Mouse (Mus musculus) kidney, postnatal 0 days (tissue): Measurements from ENCODE around the gene Gm49394. TPM values are rescaled to one million over a fixed set of nuclear protein-coding genes. Genes with fewer than 3 reads are reported as not detected.
A peak's percentile ranks its signal among the peaks of the same experiment; 100 is the strongest.

Experiments used
- ATAC-seq: fragments of 200-750 bp; cut with Nextera tagmentation; replicated peaks from 2 replicates; pipeline ENCODE4 v1.8.0; 2017; ENCODE audit warnings: low read depth, moderate number of reproducible peaks, moderate TSS enrichment, moderate library complexity; ENCODE audit not compliant: low FRiP score
- DNase-seq: peaks from one replicate; pipeline ENCODE4 v3.0.0-alpha.2; 2016; ENCODE audit warnings: low spot score
- H3K27ac ChIP-seq: fragments of 300-500 bp; sonication (generic); 2 replicates; pipeline ENCODE4 v1.5.1; 2014; ENCODE audit warnings: mild to moderate bottlenecking
- H3K27me3 ChIP-seq: fragments of 300-500 bp; sonication (generic); 2 replicates; pipeline ENCODE4 v1.6.1; 2014; ENCODE audit warnings: low read length, mixed read lengths; ENCODE audit not compliant: insufficient read depth
- H3K36me3 ChIP-seq: fragments of 300-500 bp; sonication (generic); 2 replicates; pipeline ENCODE4 v1.6.1; 2014; ENCODE audit warnings: low read length, mixed read lengths; ENCODE audit not compliant: insufficient read depth
- H3K4me1 ChIP-seq: fragments of 300-500 bp; sonication (generic); replicated peaks from 2 replicates; pipeline ENCODE4 v1.6.1; 2014; ENCODE audit warnings: antibody characterized with exemption, low read length, mixed read lengths; ENCODE audit not compliant: insufficient read depth
- H3K4me2 ChIP-seq: fragments of 300-500 bp; sonication (generic); 2 replicates; pipeline ENCODE4 v1.6.1; 2014; ENCODE audit warnings: mild to moderate bottlenecking, low read length, moderate library complexity, mixed read lengths
- H3K4me3 ChIP-seq: fragments of 300-500 bp; sonication (generic); replicated peaks from 2 replicates; pipeline ENCODE4 v1.5.1; 2014; ENCODE audit warnings: low read depth, low read length
- H3K9ac ChIP-seq: fragments of 300-500 bp; sonication (generic); 2 replicates; pipeline ENCODE4 v1.6.1; 2014; ENCODE audit warnings: low read depth, low read length
- H3K9me3 ChIP-seq: fragments of 300-500 bp; sonication (generic); replicated peaks from 2 replicates; pipeline ENCODE4 v1.6.1; 2016; ENCODE audit warnings: low read length, inconsistent platforms, mixed read lengths
- CTCF ChIP-seq: IDR thresholded peaks from 2 replicates; pipeline ENCODE4 v1.5.1; 2016; ENCODE audit warnings: antibody characterized with exemption, low read depth, mild to moderate bottlenecking, moderate library complexity
- WGBS: fragments of 180-500 bp; shearing (Covaris S2); extraction: QIAGEN DNeasy Blood & Tissue Kit; methylation state at CpG from one replicate; pipeline ENCODE4 v1.1.7; 2014; 5-methylcytosine and 5-hydroxymethylcytosine counted together
- polyA plus RNA-seq: library from polyadenylated mRNA; unstranded; fragments of >200 nt; fragmentation: Nextera tagmentation; extraction: Ambion mirVana; gene quantifications from 2 replicates; pipeline ENCODE4 v1.2.1, GENCODE M21; 2015

Gene Gm49394
- polyA plus RNA-seq, 1 experiment from 2014 or later, result not detected

- ATAC-seq, result 0 out of 2 replicates have a peak, but pooled peaks have one; percentile 9
- H3K36me3 ChIP-seq, result no peaks in the 10 kb centered on the region
- H3K4me1 ChIP-seq, result peaks cover 10% of the 10 kb centered on the region; the same call in 1 of the 2 replicates
- peak; percentile 73 for DNase-seq
- 10% methylated on average over 9 of the region's 9 CpGs for WGBS
- H3K4me2 ChIP-seq, result peak overlapping the region; percentile 69
- H3K9ac ChIP-seq, result 0 out of 2 replicates have a peak overlapping the region, but pooled peaks have one; percentile 10
- peak overlapping the region; percentile 51 for H3K4me3 ChIP-seq
- H3K27ac ChIP-seq, result no peak overlapping the region
- TF ChIP-seq CTCF, result no peak
- H3K9me3 ChIP-seq, result no peaks in the 10 kb centered on the region
- H3K27me3 ChIP-seq, result peaks cover 53% of the 10 kb centered on the region
These were observed 12.4 kb downstream of the Gm49394 start for GRCm38 (mm10) chr7:142657341-142657791.

- Histone ChIP-seq H3K9ac (no peak overlapping the region), H3K27me3 (peaks cover 47% of the 10 kb centered on the region), H3K4me1 (peaks cover 10% of the 10 kb centered on the region; the same call in 1 of the 2 replicates), H3K36me3 (no peaks in the 10 kb centered on the region), H3K9me3 (no peaks in the 10 kb centered on the region), H3K4me2 (peak overlapping the region; percentile 49), H3K4me3 (0 out of 2 replicates have a peak overlapping the region, but pooled peaks have one; percentile 28), H3K27ac (no peak overlapping the region)
- TF ChIP-seq CTCF, result no peak
- ATAC-seq (peak; percentile 37), DNase-seq (peak; percentile 62)
- WGBS, result 33% methylated on average over 4 of the region's 4 CpGs
These were observed 13.7 kb downstream of the Gm49394 start for GRCm38 (mm10) chr7:142656055-142656454.

DNA sequence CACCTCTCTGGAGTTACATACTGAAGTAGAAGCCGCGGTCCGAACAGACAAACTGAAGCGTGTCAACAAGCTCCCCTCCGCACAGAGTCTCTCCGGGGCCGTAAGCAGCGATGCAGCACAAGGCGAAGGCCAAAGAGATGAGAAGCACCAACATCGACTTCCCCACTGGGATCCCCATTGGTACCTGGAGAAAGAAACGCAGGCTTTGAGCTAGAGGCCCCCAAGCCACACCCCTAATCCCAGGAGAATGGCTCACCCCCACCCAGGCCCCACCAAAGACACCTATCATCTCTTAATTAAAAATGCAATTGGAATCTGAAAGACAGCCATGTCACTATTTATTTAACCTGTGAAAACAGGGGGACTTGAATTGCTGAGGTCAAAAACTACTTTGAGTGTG lies 14.1 kb downstream of the Gm49394 start:
- H3K4me1 ChIP-seq, result peaks cover 6% of the 10 kb centered on the region; the same call in 1 of the 2 replicates
- no peak overlapping the region for H3K27ac ChIP-seq
- peak overlapping the region; percentile 38 for H3K4me2 ChIP-seq
- H3K9ac ChIP-seq, result no peak overlapping the region
- 10% methylated on average over 11 of the region's 11 CpGs for WGBS
- no peaks in the 10 kb centered on the region for H3K9me3 ChIP-seq
- DNase-seq (no peak), ATAC-seq (no peak)
- no peak for TF ChIP-seq CTCF
- H3K4me3 ChIP-seq, result no peak overlapping the region
- H3K36me3 ChIP-seq, result no peaks in the 10 kb centered on the region
- H3K27me3 ChIP-seq, result peaks cover 42% of the 10 kb centered on the region

GRCm38 (mm10) chr7:142653726-142654125 lies 16.0 kb downstream of the Gm49394 start:
- H3K4me2 ChIP-seq, result no peak overlapping the region
- no peak overlapping the region for H3K4me3 ChIP-seq
- no peaks in the 10 kb centered on the region for H3K9me3 ChIP-seq
- peaks cover 25% of the 10 kb centered on the region for H3K27me3 ChIP-seq
- H3K36me3 ChIP-seq, result no peaks in the 10 kb centered on the region
- no peak for TF ChIP-seq CTCF
- H3K4me1 ChIP-seq, result peaks cover 2% of the 10 kb centered on the region; the same call in 1 of the 2 replicates
- no peak overlapping the region for H3K27ac ChIP-seq
- no peak overlapping the region for H3K9ac ChIP-seq
- no peak for DNase-seq
- WGBS, result 23% methylated on average over 18 of the region's 18 CpGs
- ATAC-seq, result no peak

- Histone ChIP-seq H3K36me3 (no peaks in the 10 kb centered on the region), H3K9me3 (no peaks in the 10 kb centered on the region), H3K4me1 (no peaks in the 10 kb centered on the region), H3K9ac (no peak overlapping the region), H3K4me2 (no peak overlapping the region), H3K27me3 (no peaks in the 10 kb centered on the region), H3K4me3 (no peak overlapping the region), H3K27ac (no peak overlapping the region)
- ATAC-seq (no peak), DNase-seq (no peak)
- 46% methylated on average over 6 of the region's 6 CpGs for whole genome bisulfite sequencing
- TF ChIP-seq CTCF, result no peak
These were observed 23.1 kb downstream of the Gm49394 start for GRCm38 (mm10) chr7:142646676-142647075.

DNA sequence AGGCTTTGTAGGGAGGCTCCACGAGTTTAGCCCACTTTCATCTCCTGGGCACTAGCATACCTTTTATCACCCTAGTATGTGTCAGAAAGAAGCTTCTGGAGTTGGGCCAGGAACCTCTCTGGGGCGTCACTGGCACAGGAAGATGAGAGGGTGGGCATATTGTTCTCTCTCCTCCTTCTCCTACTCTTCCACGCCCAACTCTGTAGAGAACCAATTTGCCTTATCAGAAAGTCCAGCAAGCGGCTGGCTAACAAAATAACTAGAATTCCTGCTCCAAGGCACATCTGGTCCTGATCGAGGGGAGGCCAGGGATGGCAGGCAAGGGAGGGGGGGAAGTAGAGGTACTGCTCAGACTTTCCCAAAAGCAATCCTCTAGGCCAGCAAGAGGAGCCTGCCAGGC lies 24.7 kb downstream of the Gm49394 start:
- 51% methylated on average over 5 of the region's 5 CpGs for WGBS
- no peak overlapping the region for H3K4me3 ChIP-seq
- H3K27ac ChIP-seq, result no peak overlapping the region
- H3K4me2 ChIP-seq, result no peak overlapping the region
- TF ChIP-seq CTCF, result no peak
- no peaks in the 10 kb centered on the region for H3K36me3 ChIP-seq
- no peak overlapping the region for H3K9ac ChIP-seq
- ATAC-seq, result no peak
- no peaks in the 10 kb centered on the region for H3K9me3 ChIP-seq
- DNase-seq, result no peak
- H3K27me3 ChIP-seq, result no peaks in the 10 kb centered on the region
- no peaks in the 10 kb centered on the region for H3K4me1 ChIP-seq

DNA sequence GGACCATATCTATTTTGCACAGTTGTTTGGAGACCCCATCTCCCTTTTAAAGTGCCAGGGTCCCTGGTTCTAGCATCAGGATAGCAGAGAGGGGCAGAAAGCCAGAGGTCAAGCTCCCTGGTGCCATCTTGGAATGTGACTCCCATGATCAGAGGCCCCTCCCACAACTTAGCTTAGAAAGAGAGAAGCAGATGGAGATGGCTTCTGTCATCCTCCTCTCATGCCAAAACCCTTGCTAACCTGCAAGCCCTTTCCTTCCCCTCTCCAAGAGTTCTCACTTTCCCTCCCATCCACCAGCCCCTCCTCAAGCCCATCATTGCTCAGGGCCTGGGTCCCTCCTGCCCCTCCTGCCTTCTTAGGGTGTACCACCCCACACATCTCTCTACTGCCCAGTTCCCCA lies 33.6 kb downstream of the Gm49394 start:
- TF ChIP-seq CTCF, result no peak
- H3K4me2 ChIP-seq, result no peak overlapping the region
- no peaks in the 10 kb centered on the region for H3K27me3 ChIP-seq
- no peaks in the 10 kb centered on the region for H3K4me1 ChIP-seq
- no peak overlapping the region for H3K27ac ChIP-seq
- no peaks in the 10 kb centered on the region for H3K36me3 ChIP-seq
- ATAC-seq, result no peak
- no peaks in the 10 kb centered on the region for H3K9me3 ChIP-seq
- H3K4me3 ChIP-seq, result no peak overlapping the region
- H3K9ac ChIP-seq, result no peak overlapping the region
- DNase-seq, result no peak
